Mouse (Mus musculus) cerebellum, postnatal 14 days (tissue): ENCODE measurements at regions not wholly inside any gene's neighbourhood (a gene's known extent, or its start where the extent isn't known, plus 50 kb on each side); places are given as distances from the start of the nearest gene placed in this dataset.

Source experiments
- DNase-seq, 2 experiments: peaks; one replicate each; pipeline ENCODE4 v3.0.0; 2021; ENCODE audit warnings: mixed read lengths in 2 of 2

DNA sequence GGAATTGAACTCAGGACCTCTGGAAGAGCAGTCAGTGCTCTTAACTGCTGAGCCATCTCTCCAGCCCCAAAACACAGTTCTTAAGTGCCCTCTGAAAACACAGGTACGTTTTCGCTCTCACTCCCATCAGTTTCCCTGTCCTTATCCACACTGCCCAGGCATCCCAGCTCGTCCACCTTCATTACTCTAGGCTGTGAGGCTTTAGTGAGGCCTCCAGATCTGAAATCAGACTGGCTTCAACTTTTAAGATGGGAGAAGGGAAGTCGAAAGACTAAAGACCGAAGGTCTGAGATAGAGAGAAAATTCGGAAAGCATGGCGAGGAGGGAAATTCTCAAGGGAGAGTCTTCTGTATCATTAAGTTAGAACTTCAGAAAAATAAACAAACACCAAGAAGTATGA is 54.8 kb upstream of the Tet2 start:
- DNase-seq: no peak

GRCm38 (mm10) chr3:133600447-133601220 is 55.7 kb upstream of the Tet2 start:
- DNase-seq: peak; percentile 20 to 25

DNA sequence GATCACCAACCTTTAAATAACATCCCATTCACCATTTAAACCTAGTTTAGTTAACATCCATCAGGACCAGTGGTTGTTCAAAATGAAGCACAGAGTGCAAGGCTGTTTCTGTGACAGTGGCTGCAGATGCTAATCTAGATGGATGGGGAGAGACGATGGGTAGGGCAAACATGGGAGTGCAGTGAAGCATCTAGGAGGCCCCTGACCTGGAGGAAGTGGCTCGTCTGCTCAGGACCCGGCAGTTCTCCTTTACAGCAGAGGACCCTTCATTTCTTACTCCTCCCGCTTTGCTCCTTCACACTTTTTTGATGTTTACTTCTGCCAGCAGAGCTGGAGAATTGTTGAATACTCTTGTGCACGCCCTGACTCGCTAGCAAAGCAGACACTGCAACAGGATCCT is 60.5 kb upstream of the Tet2 start:
- no peak for DNase-seq

DNA sequence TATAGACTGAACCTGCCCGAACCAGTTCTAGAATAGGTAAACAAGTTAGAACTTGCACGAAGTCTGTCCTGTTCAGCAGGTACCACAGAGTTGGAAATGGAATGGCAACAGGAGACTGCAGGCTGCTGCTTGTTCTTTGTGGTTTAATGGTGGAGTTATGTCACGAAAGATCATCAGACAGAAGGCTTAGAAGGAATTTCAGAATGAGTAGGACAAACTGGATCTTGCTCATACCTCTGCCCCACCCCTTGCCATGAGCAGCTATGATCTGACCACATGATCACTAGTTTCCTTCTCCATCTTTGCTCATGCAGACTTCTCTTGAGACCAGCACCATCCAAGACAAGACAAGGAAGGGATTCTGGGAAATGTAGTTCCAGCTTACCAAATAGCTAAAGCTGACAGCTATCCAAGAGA is 63.9 kb upstream of the Tet2 start:
- DNase-seq: no peak

DNA sequence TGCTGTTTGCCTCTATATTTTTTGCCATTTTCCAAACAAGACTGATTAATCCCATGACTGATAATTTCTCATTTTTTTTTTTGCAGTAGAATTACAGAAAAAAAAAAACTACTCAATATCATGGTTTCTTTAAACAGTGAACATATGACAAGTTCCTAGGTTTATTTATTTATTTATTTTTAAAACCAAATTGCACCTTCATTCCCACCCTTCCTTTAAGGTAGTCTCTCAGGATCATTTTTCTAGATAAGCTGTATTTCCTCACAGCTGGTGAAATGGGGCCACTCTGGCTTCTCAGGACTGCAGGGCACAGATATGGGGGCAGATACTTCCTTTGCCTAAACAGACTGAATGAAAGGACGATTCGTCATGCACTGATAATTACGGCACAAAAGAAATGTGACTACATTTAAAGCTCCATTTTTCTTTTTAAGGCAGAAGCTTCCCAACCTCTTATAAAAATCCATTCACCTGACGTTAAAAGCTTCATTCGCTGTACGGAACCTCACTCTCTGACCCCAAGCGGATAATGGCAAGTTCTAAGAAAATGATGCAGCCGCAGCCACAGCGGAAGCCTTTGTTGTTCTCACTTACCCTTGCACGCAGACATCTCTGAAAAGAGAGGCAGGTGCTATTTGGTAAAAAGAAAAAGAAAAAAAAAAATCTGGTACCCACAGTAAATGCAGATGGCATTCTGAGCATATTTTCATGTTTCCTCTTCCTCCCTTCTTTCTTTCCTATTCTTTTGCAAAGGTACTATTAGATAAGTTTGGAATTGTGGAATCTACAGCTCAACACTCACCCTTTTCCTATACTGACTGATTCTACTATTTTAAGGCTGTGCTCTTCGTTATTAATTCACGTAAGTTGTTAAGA is 69.1 kb upstream of the Tet2 start:
- peak in 1 of 2 experiments; percentile 3 for DNase-seq

DNA sequence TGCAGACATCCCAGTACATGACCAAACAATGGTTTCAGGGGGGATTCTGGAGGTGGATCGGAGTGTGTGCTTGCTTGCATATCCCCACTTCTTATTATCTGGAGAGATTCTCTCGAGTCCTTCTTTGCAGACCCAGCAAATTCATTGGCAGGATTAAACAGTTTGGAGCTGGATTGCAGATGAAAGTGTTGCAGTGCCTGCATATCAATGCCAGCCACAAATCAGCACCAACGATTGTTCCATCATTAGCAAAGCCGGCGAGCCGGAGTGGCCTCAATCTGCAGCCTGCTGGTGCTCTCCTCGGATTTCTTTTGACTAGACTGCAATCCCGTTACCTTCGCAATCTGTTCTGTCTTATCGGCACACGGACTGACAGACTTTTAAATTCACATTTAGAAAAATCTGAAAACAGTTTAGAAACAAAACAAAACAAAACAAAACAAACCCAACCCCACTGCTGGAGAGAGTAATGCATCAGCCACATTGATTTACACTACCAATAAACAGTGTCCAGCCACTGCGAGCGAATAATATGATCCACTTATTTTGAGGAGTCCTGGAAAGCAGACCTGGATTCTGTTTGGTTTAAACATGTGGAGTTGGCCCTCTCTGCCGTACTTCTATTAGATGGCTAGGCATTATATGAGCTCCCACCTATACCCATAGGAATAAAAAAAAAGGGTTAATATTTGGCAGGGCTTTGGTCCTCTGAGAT is 69.9 kb upstream of the Tet2 start:
- DNase-seq: peak; percentile 17 to 35

- DNase-seq: no peak
These were observed 72.1 kb upstream of the Tet2 start for GRCm38 (mm10) chr3:133617036-133617435.

- no peak for DNase-seq
These were observed 73.6 kb upstream of the Tet2 start for GRCm38 (mm10) chr3:133618491-133618890.

DNA sequence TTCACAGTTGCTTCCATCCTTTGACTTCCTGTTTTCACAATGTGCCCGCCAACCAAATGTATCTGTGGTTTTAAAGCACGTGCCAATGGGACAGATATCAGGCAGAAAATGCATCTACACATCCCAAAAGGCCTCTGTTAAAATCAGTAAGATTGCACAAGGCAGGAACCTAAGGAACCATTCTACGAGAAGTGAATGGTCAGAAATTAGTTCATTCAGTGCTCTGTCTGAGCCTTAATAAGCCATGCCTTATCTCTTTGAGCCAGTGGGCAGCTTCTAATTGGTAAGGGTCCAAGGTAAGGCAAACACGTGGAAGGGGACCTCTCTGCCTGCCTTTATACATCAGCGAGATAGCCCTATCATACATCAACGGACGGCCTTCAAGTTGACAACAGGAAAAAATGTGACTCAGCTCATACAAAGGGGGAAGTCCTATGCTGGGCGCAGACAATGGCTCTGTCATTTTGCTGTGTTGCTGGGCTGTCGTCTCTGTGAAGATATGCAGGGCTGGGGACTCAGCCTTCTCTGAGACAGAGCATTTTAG is 78.3 kb upstream of the Tet2 start:
- DNase-seq: no peak

- DNase-seq: no peak
These were observed 79.3 kb upstream of the Tet2 start for GRCm38 (mm10) chr3:133624079-133624875.

DNA sequence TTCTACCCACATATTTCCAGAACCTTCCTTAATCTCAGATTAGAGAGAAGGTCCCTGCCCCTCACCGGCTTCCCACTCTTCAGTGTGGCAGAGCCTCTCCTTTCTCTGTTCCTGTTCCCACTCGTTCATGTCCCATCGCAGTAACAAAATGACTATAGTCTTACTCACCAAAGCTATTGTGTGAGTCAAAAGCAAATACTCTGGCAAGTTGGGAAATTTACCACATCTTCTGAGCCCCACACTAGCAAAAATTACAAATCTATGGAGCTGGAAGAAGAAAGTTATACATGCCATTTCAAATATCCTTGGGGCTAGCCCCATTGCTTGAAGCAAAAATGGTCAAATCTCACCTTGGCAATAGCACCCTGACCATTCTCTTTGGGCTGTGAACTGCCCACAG is 80.1 kb upstream of the Tet2 start:
- no peak for DNase-seq

GRCm38 (mm10) chr3:133626442-133626841 is 81.5 kb upstream of the Tet2 start:
- no peak for DNase-seq

- no peak for DNase-seq
These were observed 82.3 kb upstream of the Tet2 start for GRCm38 (mm10) chr3:133627116-133627844.

DNA sequence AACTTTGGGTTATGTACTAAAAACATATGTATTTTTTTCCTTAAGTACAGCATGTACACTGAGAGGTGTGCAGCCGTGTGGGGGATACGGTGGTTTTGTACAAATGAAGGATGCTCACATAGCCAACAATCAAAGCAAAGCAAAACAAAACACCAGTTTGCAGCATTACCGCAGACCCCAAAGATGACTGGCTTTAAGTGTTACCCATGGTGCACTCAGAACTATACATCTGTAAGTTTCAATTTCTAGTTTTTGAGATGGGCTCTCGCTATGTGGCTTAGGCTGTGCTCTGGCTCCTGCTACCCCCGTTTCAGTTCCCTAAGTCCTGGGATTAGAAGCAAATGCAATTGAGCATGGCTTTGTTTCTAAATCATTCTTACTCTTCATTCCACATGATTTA is 89.4 kb upstream of the Tet2 start:
- no peak for DNase-seq

GRCm38 (mm10) chr3:133645604-133646003 is 100.7 kb upstream of the Tet2 start:
- no peak for DNase-seq

DNA sequence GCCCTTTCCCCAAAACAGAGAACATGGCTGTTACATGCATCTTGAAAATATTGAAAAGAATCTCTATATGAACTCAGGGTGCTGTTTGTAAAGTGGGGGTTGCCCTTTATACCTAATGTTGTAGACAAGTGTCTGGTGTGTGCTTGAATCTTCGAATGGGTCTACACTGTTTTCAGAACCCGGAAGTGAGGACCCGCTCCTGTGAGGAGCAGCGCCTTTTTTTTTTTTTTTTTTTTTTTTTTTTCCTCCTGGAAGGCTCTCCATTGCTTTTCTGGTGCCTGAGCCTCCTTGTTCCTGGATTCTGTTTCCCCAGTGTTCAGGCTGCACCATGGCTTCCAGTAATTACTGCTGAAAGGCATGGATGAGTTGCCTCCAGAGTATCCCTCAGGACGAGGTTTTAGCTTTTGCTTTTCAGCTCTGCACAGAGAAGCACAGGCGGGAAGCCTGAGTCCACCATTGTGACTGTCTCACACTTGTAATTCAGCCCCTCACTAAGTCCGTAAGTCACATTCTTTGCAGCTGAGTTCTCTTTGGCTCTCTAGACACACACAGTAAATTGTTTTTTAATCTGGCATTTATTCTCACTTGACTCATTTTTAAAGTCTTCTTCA is 101.6 kb upstream of the Tet2 start:
- DNase-seq: no peak

DNA sequence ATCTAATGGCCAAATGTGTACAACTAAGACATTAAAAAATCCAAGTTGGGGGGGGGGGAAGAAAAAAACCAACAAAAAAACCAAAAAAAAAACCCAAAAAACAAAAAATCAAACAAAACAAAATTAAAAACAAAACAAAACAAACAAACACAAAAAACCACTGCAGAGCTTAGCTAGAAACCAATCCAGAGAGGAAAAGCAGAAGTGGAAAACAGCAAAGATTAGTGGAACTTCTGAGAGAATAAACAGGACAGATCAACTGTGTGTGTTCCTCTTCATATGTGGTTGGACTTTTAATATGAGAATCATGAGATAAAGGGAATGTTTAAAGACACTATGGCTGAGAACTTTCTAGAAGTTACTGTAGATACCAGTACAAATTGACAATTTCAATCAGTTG is 105.1 kb upstream of the Tet2 start:
- no peak for DNase-seq

DNA sequence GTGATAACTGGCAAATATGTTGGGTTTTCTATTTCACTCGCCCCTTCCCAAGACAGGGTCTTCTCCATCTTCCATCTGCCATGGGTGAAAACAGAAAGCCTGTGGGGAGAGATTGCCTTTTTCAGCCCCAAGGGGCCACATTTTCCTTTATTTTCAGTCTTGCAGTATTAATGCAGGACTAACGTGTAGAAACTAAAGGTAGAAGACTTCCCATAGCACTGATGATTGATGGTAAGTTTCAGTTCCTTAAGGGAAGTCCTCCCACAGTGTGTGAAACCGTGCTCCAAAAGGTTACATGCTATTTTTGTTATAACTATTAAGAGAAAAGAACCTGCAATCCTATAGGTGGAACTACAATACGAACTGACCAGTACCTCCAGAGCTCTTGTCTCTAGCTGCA is 107.1 kb upstream of the Tet2 start:
- no peak for DNase-seq

GRCm38 (mm10) chr3:133659759-133660158 is 114.8 kb upstream of the Tet2 start:
- no peak for DNase-seq

DNA sequence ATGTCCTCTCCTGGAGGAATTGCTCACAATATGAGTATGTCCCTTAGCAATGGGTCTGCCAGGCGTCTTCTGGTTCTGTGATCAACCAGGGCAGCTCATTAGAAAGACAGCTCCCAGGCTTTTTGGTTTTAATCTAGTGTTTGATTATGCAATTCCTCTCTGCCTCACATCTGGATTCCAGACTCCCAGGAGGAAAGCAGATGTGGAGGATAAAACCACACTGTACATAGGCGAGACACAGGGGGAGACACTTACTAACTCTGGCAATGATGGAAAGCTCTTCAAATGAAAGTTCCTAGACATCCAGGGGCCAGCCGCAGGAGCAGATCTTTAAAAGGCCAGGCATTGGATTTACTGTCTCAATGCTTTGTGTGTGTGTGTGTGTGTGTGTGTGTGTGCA is 116.4 kb upstream of the Tet2 start:
- DNase-seq: no peak

DNA sequence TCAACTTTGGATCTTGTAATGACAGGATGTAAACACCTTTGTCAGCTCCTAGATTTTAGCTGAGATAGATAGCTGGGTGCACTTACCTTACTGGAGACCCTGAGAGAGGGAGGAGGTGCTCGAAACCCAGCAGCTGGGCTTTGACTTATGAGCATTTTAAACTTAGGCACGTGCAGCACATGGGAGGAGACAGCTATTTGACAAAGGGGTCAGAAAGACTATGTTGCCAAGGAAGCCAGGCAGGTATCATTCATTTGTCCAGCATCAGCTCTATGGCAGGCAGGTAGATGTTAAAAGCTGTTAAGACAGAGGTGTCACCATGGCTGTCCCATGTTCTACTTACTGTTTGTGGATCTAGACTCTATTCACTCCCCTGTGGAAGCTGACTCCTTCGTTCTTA is 120.0 kb upstream of the Tet2 start:
- DNase-seq: no peak
